14 mouse cellular contexts compared by ENCODE assay signal in the genomic region with DNA sequence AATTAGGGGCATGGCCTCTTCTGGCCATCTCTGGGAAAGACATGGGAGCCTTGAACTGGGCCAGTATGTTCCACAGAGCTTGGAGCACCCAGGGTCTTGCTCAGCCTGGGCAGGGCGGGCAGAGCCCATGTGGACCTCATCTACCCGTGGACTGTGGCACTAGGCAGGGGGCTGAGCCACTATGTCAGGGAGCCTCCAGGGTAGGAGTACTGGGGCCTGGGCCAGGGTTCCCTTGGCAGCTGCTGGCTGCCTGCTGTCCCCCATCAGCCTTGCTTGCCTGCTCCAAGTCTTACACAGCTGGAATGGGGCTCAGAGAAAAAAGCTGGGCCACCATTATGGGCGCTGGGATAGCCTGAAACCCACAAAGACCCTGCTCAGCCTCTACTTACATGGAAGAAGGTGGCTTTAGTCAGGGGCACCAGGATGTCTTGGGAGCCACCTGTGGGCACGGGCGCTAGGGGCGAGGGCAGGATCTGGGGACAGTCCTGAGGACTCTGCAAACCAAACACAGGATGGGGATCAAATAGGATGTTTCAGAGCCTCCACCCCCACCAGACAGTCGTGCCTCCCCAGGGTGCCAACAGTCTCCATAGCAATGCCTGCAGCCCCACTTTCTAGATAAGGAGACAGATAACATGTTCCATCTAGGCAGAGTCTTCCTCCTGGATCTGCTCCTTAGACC. TPM values are rescaled to one million over a fixed set of nuclear protein-coding genes. Genes with fewer than 3 reads are reported as not detected.
A peak's percentile ranks its signal among the peaks of the same experiment; 100 is the strongest.
DNase-seq lines count a peak whose midpoint lies in the region; ATAC-seq and TF ChIP-seq lines count a peak whose summit lies in the region.
"Had no signal": no experiment of that assay in that cellular context is flagged by ENCODE, and none has a peak within 500 bp of the region (broad histone marks: within the 10 kb centered on the region; RNA-seq: fewer than 3 reads in every experiment).

No protein-coding gene starts in this region.

- peaks cover 20% of the 10 kb centered on the region for H3K4me1 ChIP-seq in intestine, embryonic 16.5 days (ENCODE audit: control insufficient read depth, insufficient read depth, low read length)
- H3K4me1 ChIP-seq in intestine, postnatal 0 days (replicated peaks; ENCODE audit: control insufficient read depth, insufficient read depth, low read length), result no peaks in the 10 kb centered on the region
- H3K4me1 ChIP-seq in neural tube, embryonic 14.5 days (ENCODE audit: control insufficient read depth, insufficient read depth, low read length), result peaks cover 19% of the 10 kb centered on the region
- peaks cover 28% of the 10 kb centered on the region for H3K4me1 ChIP-seq in neural tube, embryonic 15.5 days

- no peak overlapping the region for H3K4me3 ChIP-seq in intestine, embryonic 16.5 days (ENCODE audit: low read length)
- H3K4me3 ChIP-seq in intestine, postnatal 0 days (ENCODE audit: low read depth, low read length), result no peak overlapping the region
- no peak overlapping the region for H3K4me3 ChIP-seq in neural tube, embryonic 14.5 days (ENCODE audit: low read depth, low read length)
- H3K4me3 ChIP-seq in neural tube, embryonic 15.5 days (replicated peaks), result no peak overlapping the region
- H3K4me3 ChIP-seq in macrophage (ENCODE audit: inconsistent target), result no peak overlapping the region
- H3K4me3 ChIP-seq: hindbrain, embryonic 15.5 days had no signal

- H3K9me3 ChIP-seq in intestine, embryonic 16.5 days (ENCODE audit: control insufficient read depth, low read length), result no peaks in the 10 kb centered on the region
- no peaks in the 10 kb centered on the region for H3K9me3 ChIP-seq in intestine, postnatal 0 days (ENCODE audit: control insufficient read depth)
- no peaks in the 10 kb centered on the region for H3K9me3 ChIP-seq in neural tube, embryonic 14.5 days (ENCODE audit: control insufficient read depth, low read length)
- H3K9me3 ChIP-seq in neural tube, embryonic 15.5 days (replicated peaks), result no peaks in the 10 kb centered on the region
- H3K9me3 ChIP-seq: G1E; hindbrain, embryonic 15.5 days had no signal

- no peak for ATAC-seq in intestine, embryonic 16.5 days
- no peak for ATAC-seq in intestine, postnatal 0 days
- 0 out of 2 replicates have a peak, but pooled peaks have one; percentile 16 for ATAC-seq in neural tube, embryonic 14.5 days (ENCODE audit: low read depth)
- ATAC-seq in neural tube, embryonic 15.5 days (ENCODE audit: low FRiP score), result no peak

- H3K27ac ChIP-seq in intestine, embryonic 16.5 days (ENCODE audit: low read length), result 0 out of 2 replicates have a peak overlapping the region, but pooled peaks have one; percentile 14
- no peak overlapping the region for H3K27ac ChIP-seq in intestine, postnatal 0 days (ENCODE audit: low read depth, low read length)
- no peak overlapping the region for H3K27ac ChIP-seq in neural tube, embryonic 14.5 days (ENCODE audit: low read depth, low read length)
- H3K27ac ChIP-seq in neural tube, embryonic 15.5 days (replicated peaks), result no peak overlapping the region
- H3K27ac ChIP-seq in macrophage, result peak overlapping the region; percentile 69
- H3K27ac ChIP-seq: hindbrain, embryonic 15.5 days had no signal

- H3K36me3 ChIP-seq in intestine, embryonic 16.5 days (ENCODE audit: control insufficient read depth, insufficient read depth, low read length), result 0 out of 2 replicates have a peak, but pooled peaks cover 4% of the 10 kb centered on the region
- H3K36me3 ChIP-seq in intestine, postnatal 0 days (ENCODE audit: control insufficient read depth, insufficient read depth), result peaks cover 17% of the 10 kb centered on the region; the same call in 1 of the 2 replicates
- no peaks in the 10 kb centered on the region for H3K36me3 ChIP-seq in neural tube, embryonic 14.5 days (ENCODE audit: control insufficient read depth, insufficient read depth, low read length)
- no peaks in the 10 kb centered on the region for H3K36me3 ChIP-seq in neural tube, embryonic 15.5 days
- H3K36me3 ChIP-seq in macrophage (ENCODE audit: inconsistent target), result peaks cover 30% of the 10 kb centered on the region
- H3K36me3 ChIP-seq: G1E; hindbrain, embryonic 15.5 days had no signal

- DNase-seq in cerebellum, adult 9-11 months, result peak; percentile 44
- no peak for DNase-seq in cerebellum, adult 11 months
- DNase-seq in frontal cortex, postnatal 25 days (ENCODE audit: low spot score in 2 of 2), result no peak
- DNase-seq: right cerebral cortex, postnatal 25 days had no signal

- peaks cover 31% of the 10 kb centered on the region; the same call in 1 of the 2 replicates for H3K79me2 ChIP-seq in macrophage (ENCODE audit: inconsistent target)

- 80% methylated on average over 7 of the region's 7 CpGs for WGBS in intestine, embryonic 16.5 days
- WGBS in intestine, postnatal 0 days, result 76% methylated on average over 7 of the region's 7 CpGs
- 75% methylated on average over 7 of the region's 7 CpGs for WGBS in neural tube, embryonic 14.5 days
- WGBS in neural tube, embryonic 15.5 days, result 74% methylated on average over 7 of the region's 7 CpGs
- 89% methylated on average over 7 of the region's 7 CpGs for WGBS in macrophage (ENCODE audit: missing documents)

- H3K27me3 ChIP-seq in intestine, embryonic 16.5 days (replicated peaks; ENCODE audit: control insufficient read depth, insufficient read depth, low read length), result no peaks in the 10 kb centered on the region
- no peaks in the 10 kb centered on the region for H3K27me3 ChIP-seq in intestine, postnatal 0 days (replicated peaks; ENCODE audit: control insufficient read depth, insufficient read depth, low read length)
- H3K27me3 ChIP-seq in neural tube, embryonic 14.5 days (ENCODE audit: control insufficient read depth, insufficient read depth, low read length), result no peaks in the 10 kb centered on the region
- no peaks in the 10 kb centered on the region for H3K27me3 ChIP-seq in neural tube, embryonic 15.5 days (replicated peaks)
- H3K27me3 ChIP-seq: hindbrain, embryonic 15.5 days had no signal

- H3K9ac ChIP-seq in intestine, embryonic 16.5 days (ENCODE audit: low read depth, low read length), result 0 out of 2 replicates have a peak overlapping the region, but pooled peaks have one; percentile 24
- H3K9ac ChIP-seq in intestine, postnatal 0 days (ENCODE audit: low read depth, low read length), result no peak overlapping the region
- no peak overlapping the region for H3K9ac ChIP-seq in neural tube, embryonic 14.5 days (replicated peaks; ENCODE audit: low read depth, low read length)
- H3K9ac ChIP-seq in neural tube, embryonic 15.5 days (replicated peaks), result no peak overlapping the region
- H3K9ac ChIP-seq: hindbrain, embryonic 15.5 days had no signal

- no peak for TF ChIP-seq CTCF in intestine, postnatal 0 days (IDR thresholded peaks at IDR 0.05; ENCODE audit: low read depth)

- no peak overlapping the region for H3K4me2 ChIP-seq in intestine, embryonic 16.5 days (ENCODE audit: low read depth, low read length)
- no peak overlapping the region for H3K4me2 ChIP-seq in intestine, postnatal 0 days (replicated peaks; ENCODE audit: low read depth)
- no peak overlapping the region for H3K4me2 ChIP-seq in neural tube, embryonic 14.5 days (ENCODE audit: low read depth, low read length)
- H3K4me2 ChIP-seq in neural tube, embryonic 15.5 days, result no peak overlapping the region
- H3K4me2 ChIP-seq: hindbrain, embryonic 15.5 days had no signal

RNA-seq across cellular contexts. Expression of gene Plxnd1, which starts 22.6 kb away (rescaled TPM):
- polyA plus RNA-seq in intestine, embryonic 16.5 days (2015; fragmentation: Nextera tagmentation; extraction: Ambion mirVana), result 18.7 and 19.3 TPM in 2 replicates
- polyA plus RNA-seq in intestine, postnatal 0 days (2015; fragmentation: Nextera tagmentation; extraction: Ambion mirVana), result 8.2 and 9.6 TPM in 2 replicates
- polyA plus RNA-seq in neural tube, embryonic 14.5 days (2014; fragmentation: Nextera tagmentation; extraction: Ambion mirVana), result 4.2 and 14.1 TPM in 2 replicates
- polyA plus RNA-seq in neural tube, embryonic 15.5 days (2015; fragmentation: Nextera tagmentation; extraction: Ambion mirVana), result 8.8 and 9.8 TPM in 2 replicates
- total RNA-seq in macrophage (2018; cell fraction: chromatin; rRNA removed), result 1,000 to 10,000 TPM in 1 of 26 experiments, 100 to 1,000 TPM in 25; 192 to 1,896 (median 380) TPM
- 100 to 1,000 TPM; 198 to 344 (median 273) TPM for total RNA-seq in macrophage (2018; cell fraction: cytosol; rRNA removed)
- 100 to 1,000 TPM; 233 to 720 (median 426) TPM for total RNA-seq in macrophage (2018; cell fraction: nucleus; rRNA removed)
- 130 to 283 TPM (median 243 TPM) in 3 replicates for polyA plus RNA-seq in macrophage (2018)

RNA-seq across cellular contexts. Expression of gene H1foo, which starts 27.5 kb away (rescaled TPM):
- polyA plus RNA-seq in intestine, embryonic 16.5 days (2015; fragmentation: Nextera tagmentation; extraction: Ambion mirVana), result not detected in 2 replicates
- polyA plus RNA-seq in intestine, postnatal 0 days (2015; fragmentation: Nextera tagmentation; extraction: Ambion mirVana), result not detected in 2 replicates
- polyA plus RNA-seq in neural tube, embryonic 14.5 days (2014; fragmentation: Nextera tagmentation; extraction: Ambion mirVana), result not detected in 2 replicates
- polyA plus RNA-seq in neural tube, embryonic 15.5 days (2015; fragmentation: Nextera tagmentation; extraction: Ambion mirVana), result not detected in 2 replicates
- total RNA-seq in macrophage (2018; cell fraction: chromatin; rRNA removed), result 1 to 10 TPM in 1 of 26 experiments, not detected in 25; 1.4 TPM
- total RNA-seq in macrophage (2018; cell fraction: cytosol; rRNA removed), result under 1 TPM in 3 of 26 experiments, not detected in 23; 0.14 to 0.42 (median 0.19) TPM
- total RNA-seq in macrophage (2018; cell fraction: nucleus; rRNA removed), result under 1 TPM in 1 of 26 experiments, not detected in 25; 0.76 TPM
- not detected in 3 replicates for polyA plus RNA-seq in macrophage (2018)
- total RNA-seq: G1E; megakaryocyte, adult 5-6 weeks; neutrophil, adult 5-6 weeks had no signal
- polyA plus RNA-seq: G1E; hindbrain, embryonic 15.5 days; limb, embryonic 11.5 days had no signal

RNA-seq across cellular contexts. Expression of gene Rho, which starts 40.7 kb away (rescaled TPM):
- 0.31 TPM in 1 of 2 replicates, not detected in the other for polyA plus RNA-seq in intestine, embryonic 16.5 days (2015; fragmentation: Nextera tagmentation; extraction: Ambion mirVana)
- polyA plus RNA-seq in intestine, postnatal 0 days (2015; fragmentation: Nextera tagmentation; extraction: Ambion mirVana), result 0.16 TPM in 1 of 2 replicates, not detected in the other
- polyA plus RNA-seq in neural tube, embryonic 14.5 days (2014; fragmentation: Nextera tagmentation; extraction: Ambion mirVana), result 0.07 and 2.6 TPM in 2 replicates
- polyA plus RNA-seq in neural tube, embryonic 15.5 days (2015; fragmentation: Nextera tagmentation; extraction: Ambion mirVana), result 2.0 and 2.1 TPM in 2 replicates
- total RNA-seq in macrophage (2018; cell fraction: chromatin; rRNA removed), result 1 to 10 TPM in 6 of 26 experiments, under 1 TPM in 12, not detected in 8; 0.19 to 2.0 (median 0.68) TPM
- total RNA-seq in macrophage (2018; cell fraction: cytosol; rRNA removed), result under 1 TPM in 5 of 26 experiments, not detected in 21; 0.03 to 0.13 (median 0.10) TPM
- total RNA-seq in macrophage (2018; cell fraction: nucleus; rRNA removed), result 1 to 10 TPM in 5 of 26 experiments, under 1 TPM in 14, not detected in 7; 0.16 to 1.2 (median 0.54) TPM
- polyA plus RNA-seq in macrophage (2018), result not detected in 3 replicates
- polyA plus RNA-seq: G1E had no signal

Comparison
In these comparisons a context has a peak if more than half of its experiments do, and no peak if none do; other contexts are left out.
1. H3K27ac ChIP-seq: peak in intestine, embryonic 16.5 days (single experiment) and macrophage (single experiment); none in intestine, postnatal 0 days (single experiment), neural tube, embryonic 14.5 days (single experiment) and neural tube, embryonic 15.5 days (single experiment).